Mouse (Mus musculus): Measurements from ENCODE around the gene Ctdspl. TPM values are rescaled to one million over a fixed set of nuclear protein-coding genes. Genes with fewer than 3 reads are reported as not detected.

Gene Ctdspl
- polyA plus RNA-seq, 1 experiment = 29.3 TPM

- Histone ChIP-seq H3K4me3 (ENCODE audit: low read depth, low read length) (peak overlapping the region; percentile 92), H3K4me1 (ENCODE audit: control insufficient read depth, insufficient read depth, insufficient read length, low read length) (peaks cover 18% of the 10 kb centered on the region), H3K36me3 (ENCODE audit: control insufficient read depth, insufficient read depth, low read length) (no peaks in the 10 kb centered on the region; the same call in 1 of the 2 replicates), H3K27ac (ENCODE audit: insufficient read depth, low read depth, low read length) (peak overlapping the region; percentile 45), H3K27me3 (ENCODE audit: control insufficient read depth, insufficient read depth, low read length) (no peaks in the 10 kb centered on the region)
- WGBS = 6% methylated on average over 62 of the region's 68 CpGs
- TF ChIP-seq POLR2A (IDR thresholded peaks at IDR 0.05; ENCODE audit: low read depth, low read length) (no peak), CTCF (IDR thresholded peaks at IDR 0.05; ENCODE audit: extremely low read depth, insufficient read length, insufficient replicate concordance, low read depth, low read length) (no peak)
Observed at GRCm38 (mm10) chr9:118926688-118927321, 552 bp downstream of the Ctdspl start.

GRCm38 (mm10) chr9:118927501-118927900 is 1.2 kb downstream of the Ctdspl start:
- peak overlapping the region; percentile 45; the same call in 1 of the 2 replicates for H3K27ac ChIP-seq (ENCODE audit: insufficient read depth, low read depth, low read length)
- TF ChIP-seq CTCF (IDR thresholded peaks at IDR 0.05; ENCODE audit: extremely low read depth, insufficient read length, insufficient replicate concordance, low read depth, low read length) = no peak
- no peak for TF ChIP-seq POLR2A (IDR thresholded peaks at IDR 0.05; ENCODE audit: low read depth, low read length)
- no peaks in the 10 kb centered on the region for H3K27me3 ChIP-seq (ENCODE audit: control insufficient read depth, insufficient read depth, low read length)
- peaks cover 18% of the 10 kb centered on the region for H3K4me1 ChIP-seq (ENCODE audit: control insufficient read depth, insufficient read depth, insufficient read length, low read length)
- WGBS = 52% methylated on average over 8 of the region's 8 CpGs
- H3K4me3 ChIP-seq (ENCODE audit: low read depth, low read length) = peak overlapping the region; percentile 92
- no peaks in the 10 kb centered on the region; the same call in 1 of the 2 replicates for H3K36me3 ChIP-seq (ENCODE audit: control insufficient read depth, insufficient read depth, low read length)

- TF ChIP-seq CTCF (IDR thresholded peaks at IDR 0.05; ENCODE audit: extremely low read depth, insufficient read length, insufficient replicate concordance, low read depth, low read length) = no peak
- no peak for TF ChIP-seq POLR2A (IDR thresholded peaks at IDR 0.05; ENCODE audit: low read depth, low read length)
- H3K27me3 ChIP-seq (ENCODE audit: control insufficient read depth, insufficient read depth, low read length) = no peaks in the 10 kb centered on the region
- H3K27ac ChIP-seq (ENCODE audit: insufficient read depth, low read depth, low read length) = no peak overlapping the region
- no peaks in the 10 kb centered on the region; the same call in 1 of the 2 replicates for H3K36me3 ChIP-seq (ENCODE audit: control insufficient read depth, insufficient read depth, low read length)
- peak overlapping the region; percentile 92 for H3K4me3 ChIP-seq (ENCODE audit: low read depth, low read length)
- WGBS = 66% methylated on average over 2 of the region's 2 CpGs
- H3K4me1 ChIP-seq (ENCODE audit: control insufficient read depth, insufficient read depth, insufficient read length, low read length) = peaks cover 18% of the 10 kb centered on the region
Observed at GRCm38 (mm10) chr9:118928007-118928406, 1.8 kb downstream of the Ctdspl start.

- 21% methylated on average over 7 of the region's 7 CpGs for WGBS
- peaks cover 18% of the 10 kb centered on the region for H3K4me1 ChIP-seq (ENCODE audit: control insufficient read depth, insufficient read depth, insufficient read length, low read length)
- H3K27ac ChIP-seq (ENCODE audit: insufficient read depth, low read depth, low read length) = peak overlapping the region; percentile 57
- no peaks in the 10 kb centered on the region; the same call in 1 of the 2 replicates for H3K36me3 ChIP-seq (ENCODE audit: control insufficient read depth, insufficient read depth, low read length)
- H3K27me3 ChIP-seq (ENCODE audit: control insufficient read depth, insufficient read depth, low read length) = no peaks in the 10 kb centered on the region
- TF ChIP-seq CTCF (IDR thresholded peaks at IDR 0.05; ENCODE audit: extremely low read depth, insufficient read length, insufficient replicate concordance, low read depth, low read length) (no peak), POLR2A (IDR thresholded peaks at IDR 0.05; ENCODE audit: low read depth, low read length) (no peak; the same call in 1 of the 2 replicates)
- peak overlapping the region; percentile 14 for H3K4me3 ChIP-seq (ENCODE audit: low read depth, low read length)
Observed at GRCm38 (mm10) chr9:118928656-118929055, 2.4 kb downstream of the Ctdspl start.

GRCm38 (mm10) chr9:118930611-118931010 is 4.4 kb downstream of the Ctdspl start:
- 88% methylated on average over 9 of the region's 9 CpGs for WGBS
- H3K4me3 ChIP-seq (ENCODE audit: low read depth, low read length) = no peak overlapping the region
- TF ChIP-seq POLR2A (IDR thresholded peaks at IDR 0.05; ENCODE audit: low read depth, low read length) (no peak), CTCF (IDR thresholded peaks at IDR 0.05; ENCODE audit: extremely low read depth, insufficient read length, insufficient replicate concordance, low read depth, low read length) (no peak)
- H3K27me3 ChIP-seq (ENCODE audit: control insufficient read depth, insufficient read depth, low read length) = no peaks in the 10 kb centered on the region
- H3K27ac ChIP-seq (ENCODE audit: insufficient read depth, low read depth, low read length) = no peak overlapping the region
- no peaks in the 10 kb centered on the region; the same call in 1 of the 2 replicates for H3K36me3 ChIP-seq (ENCODE audit: control insufficient read depth, insufficient read depth, low read length)
- H3K4me1 ChIP-seq (ENCODE audit: control insufficient read depth, insufficient read depth, insufficient read length, low read length) = peaks cover 14% of the 10 kb centered on the region

- no peak overlapping the region for H3K4me3 ChIP-seq (ENCODE audit: low read depth, low read length)
- TF ChIP-seq CTCF (IDR thresholded peaks at IDR 0.05; ENCODE audit: extremely low read depth, insufficient read length, insufficient replicate concordance, low read depth, low read length) (no peak), POLR2A (IDR thresholded peaks at IDR 0.05; ENCODE audit: low read depth, low read length) (no peak)
- H3K4me1 ChIP-seq (ENCODE audit: control insufficient read depth, insufficient read depth, insufficient read length, low read length) = peaks cover 1% of the 10 kb centered on the region; the same call in 1 of the 2 replicates
- no peaks in the 10 kb centered on the region for H3K27me3 ChIP-seq (ENCODE audit: control insufficient read depth, insufficient read depth, low read length)
- no peak overlapping the region for H3K27ac ChIP-seq (ENCODE audit: insufficient read depth, low read depth, low read length)
- 84% methylated on average over 9 of the region's 9 CpGs for WGBS
- no peaks in the 10 kb centered on the region; the same call in 1 of the 2 replicates for H3K36me3 ChIP-seq (ENCODE audit: control insufficient read depth, insufficient read depth, low read length)
Observed at GRCm38 (mm10) chr9:118933800-118934199, 7.5 kb downstream of the Ctdspl start.

- no peaks in the 10 kb centered on the region for H3K27me3 ChIP-seq (ENCODE audit: control insufficient read depth, insufficient read depth, low read length)
- no peak overlapping the region for H3K27ac ChIP-seq (ENCODE audit: insufficient read depth, low read depth, low read length)
- WGBS = 59% methylated on average over 12 of the region's 12 CpGs
- no peaks in the 10 kb centered on the region; the same call in 1 of the 2 replicates for H3K36me3 ChIP-seq (ENCODE audit: control insufficient read depth, insufficient read depth, low read length)
- H3K4me1 ChIP-seq (ENCODE audit: control insufficient read depth, insufficient read depth, insufficient read length, low read length) = peaks cover 4% of the 10 kb centered on the region; the same call in 1 of the 2 replicates
- H3K4me3 ChIP-seq (ENCODE audit: low read depth, low read length) = no peak overlapping the region
- TF ChIP-seq POLR2A (IDR thresholded peaks at IDR 0.05; ENCODE audit: low read depth, low read length) (no peak), CTCF (IDR thresholded peaks at IDR 0.05; ENCODE audit: extremely low read depth, insufficient read length, insufficient replicate concordance, low read depth, low read length) (no peak)
Observed at GRCm38 (mm10) chr9:118934319-118934718, 8.1 kb downstream of the Ctdspl start.

Data from small intestine, adult 2 months (tissue).